Mouse (Mus musculus) myocyte (in vitro differentiated cells): ENCODE data around the gene Prr19. TPM values are rescaled to one million over a fixed set of nuclear protein-coding genes. Genes with fewer than 3 reads are reported as not detected.

Experiments
- H3K27me3 ChIP-seq: one replicate; pipeline ENCODE4 v1.6.1; 2011; ENCODE audit not compliant: control insufficient read depth, insufficient read depth, insufficient read length
- H3K36me3 ChIP-seq: one replicate; pipeline ENCODE4 v1.6.1; 2011; ENCODE audit not compliant: control insufficient read depth, insufficient read depth
- H3K4me2 ChIP-seq: one replicate; pipeline ENCODE4 v1.6.1; 2011; ENCODE audit warnings: low read depth, control low read depth
- H3K4me3 ChIP-seq: one replicate; pipeline ENCODE4 v1.5.1; 2011; ENCODE audit warnings: mild to moderate bottlenecking, control low read depth, moderate library complexity
- H3K79me2 ChIP-seq: one replicate; pipeline ENCODE4 v1.6.1; 2011; ENCODE audit not compliant: control insufficient read depth, insufficient read depth
- H3ac ChIP-seq: one replicate; pipeline ENCODE4 v1.6.1; 2011; ENCODE audit not compliant: control insufficient read depth, insufficient read length
- CEBPB ChIP-seq: IDR thresholded peaks from 2 replicates; pipeline ENCODE4 v1.6.1; 2011; ENCODE audit warnings: mild to moderate bottlenecking, moderate library complexity; ENCODE audit not compliant: poor library complexity, insufficient read depth, severe bottlenecking
- E2F4 ChIP-seq: IDR thresholded peaks from one replicate; pipeline ENCODE4 v1.6.1; 2011; ENCODE audit warnings: mild to moderate bottlenecking, control low read depth, moderate library complexity; ENCODE audit not compliant: insufficient read depth
- MAX ChIP-seq: IDR thresholded peaks from one replicate; pipeline ENCODE4 v1.6.1; 2011; ENCODE audit warnings: low read depth, mild to moderate bottlenecking, control low read depth
- MYOD1 ChIP-seq, 3 experiments: IDR thresholded peaks; one replicate each; pipeline ENCODE4 v1.6.1; 2011; ENCODE audit warnings: control low read depth in 2 of 3, low read depth in 2 of 3, mild to moderate bottlenecking in 2 of 3, moderate library complexity in 1 of 3; ENCODE audit not compliant: insufficient read length in 2 of 3, control insufficient read depth in 1 of 3
- MYOG ChIP-seq, 3 experiments: IDR thresholded peaks; one replicate each; pipeline ENCODE4 v1.6.1; 2011; ENCODE audit warnings: control low read depth in 2 of 3, low read depth in 2 of 3, mild to moderate bottlenecking in 2 of 3; ENCODE audit not compliant: insufficient read length in 2 of 3, control insufficient read depth in 1 of 3, insufficient read depth in 1 of 3
- POLR2A ChIP-seq: IDR thresholded peaks from one replicate; pipeline ENCODE4 v1.6.1; 2011; ENCODE audit warnings: low read depth, mild to moderate bottlenecking, control low read depth, moderate library complexity; ENCODE audit not compliant: insufficient read length
- POLR2AphosphoS2 ChIP-seq: IDR thresholded peaks from one replicate; pipeline ENCODE4 v1.6.1; 2011; ENCODE audit warnings: low read depth, control low read depth; ENCODE audit not compliant: insufficient read length
- REST ChIP-seq: IDR thresholded peaks from one replicate; pipeline ENCODE4 v1.6.1; 2011; ENCODE audit warnings: mild to moderate bottlenecking, control low read depth, moderate library complexity; ENCODE audit not compliant: insufficient read depth, insufficient read length
- SRF ChIP-seq: IDR thresholded peaks from one replicate; pipeline ENCODE4 v1.6.1; 2011; ENCODE audit warnings: low read depth; ENCODE audit not compliant: control insufficient read depth, insufficient read length
- TCF12 ChIP-seq: IDR thresholded peaks from one replicate; pipeline ENCODE4 v1.6.1; 2011; ENCODE audit warnings: mild to moderate bottlenecking, control low read depth; ENCODE audit not compliant: poor library complexity, insufficient read depth, severe bottlenecking
- TCF3 ChIP-seq: IDR thresholded peaks from one replicate; pipeline ENCODE4 v1.6.1; 2011; ENCODE audit warnings: low read depth, control low read depth; ENCODE audit not compliant: insufficient read length
- USF1 ChIP-seq: IDR thresholded peaks from one replicate; pipeline ENCODE4 v1.6.1; 2011; ENCODE audit warnings: low read depth, mild to moderate bottlenecking, control low read depth, moderate library complexity
- polyA plus RNA-seq: library from polyadenylated mRNA; unstranded; fragments of >200 nt; fragmentation: generic; extraction: Trizol; gene quantifications from one replicate; pipeline ENCODE4 v1.2.1, GENCODE M21; 2012; ENCODE audit warnings: missing spikeins

The Prr19 gene
- polyA plus RNA-seq, 1 experiment = not detected

DNA sequence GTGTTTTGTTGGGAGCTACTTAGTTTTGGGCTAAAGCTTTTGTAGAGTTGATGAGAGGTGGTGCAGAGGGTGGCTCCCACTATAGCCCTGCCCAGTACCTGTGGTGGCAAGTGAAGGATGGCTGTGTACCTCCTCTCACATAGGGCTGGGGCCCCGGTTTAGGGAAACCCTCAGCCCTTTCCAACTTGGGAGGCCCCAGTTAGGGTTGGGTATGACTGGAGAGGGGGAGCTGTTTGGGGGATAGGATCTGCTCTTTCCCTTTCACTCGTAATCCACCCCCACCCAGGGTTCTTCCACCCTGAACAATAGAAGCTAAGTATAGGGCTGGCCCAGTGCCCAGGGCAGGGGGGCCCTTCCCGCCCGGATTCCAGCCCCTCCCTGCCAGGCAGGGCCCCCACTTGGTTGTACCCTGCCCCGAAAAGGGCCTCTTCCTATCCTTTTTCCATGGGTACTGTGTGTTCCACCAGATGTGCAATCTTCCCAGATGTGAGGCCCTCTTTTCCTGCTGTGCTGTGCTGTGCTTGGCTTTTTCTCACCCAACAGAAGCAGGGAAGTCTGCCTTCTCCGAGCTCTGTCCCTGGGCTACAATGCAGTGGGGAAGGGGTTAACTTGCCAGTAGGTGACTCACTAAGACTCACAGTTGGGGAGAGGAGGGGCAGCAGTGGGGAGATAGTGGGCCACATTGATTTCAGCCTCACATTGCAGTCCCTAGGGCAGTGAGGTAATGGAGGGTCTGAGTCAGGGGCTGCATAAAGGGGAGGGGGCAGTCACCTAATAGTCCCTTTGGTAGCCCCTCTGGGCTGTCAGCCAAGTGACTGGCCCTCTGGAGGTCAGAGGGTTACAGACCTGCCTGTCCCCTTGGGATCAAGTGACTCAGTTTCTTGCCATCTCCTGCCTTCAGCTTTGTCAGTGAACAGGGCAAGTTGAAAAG is 21.1 kb upstream of the Prr19 start:
- peak overlapping the region; percentile 82 for H3K4me2 ChIP-seq
- peak overlapping the region; percentile 57 for H3ac ChIP-seq
- peak overlapping the region; percentile 37 for H3K4me3 ChIP-seq
- peaks cover 26% of the 10 kb centered on the region for H3K79me2 ChIP-seq
- TF ChIP-seq TCF3 = no peak
- TF ChIP-seq CEBPB = no peak
- TF ChIP-seq POLR2A = peak; percentile 29
- no peak for TF ChIP-seq E2F4
- no peak for TF ChIP-seq REST
- no peak for TF ChIP-seq SRF
- no peaks in the 10 kb centered on the region for H3K36me3 ChIP-seq
- no peaks in the 10 kb centered on the region for H3K27me3 ChIP-seq

DNA sequence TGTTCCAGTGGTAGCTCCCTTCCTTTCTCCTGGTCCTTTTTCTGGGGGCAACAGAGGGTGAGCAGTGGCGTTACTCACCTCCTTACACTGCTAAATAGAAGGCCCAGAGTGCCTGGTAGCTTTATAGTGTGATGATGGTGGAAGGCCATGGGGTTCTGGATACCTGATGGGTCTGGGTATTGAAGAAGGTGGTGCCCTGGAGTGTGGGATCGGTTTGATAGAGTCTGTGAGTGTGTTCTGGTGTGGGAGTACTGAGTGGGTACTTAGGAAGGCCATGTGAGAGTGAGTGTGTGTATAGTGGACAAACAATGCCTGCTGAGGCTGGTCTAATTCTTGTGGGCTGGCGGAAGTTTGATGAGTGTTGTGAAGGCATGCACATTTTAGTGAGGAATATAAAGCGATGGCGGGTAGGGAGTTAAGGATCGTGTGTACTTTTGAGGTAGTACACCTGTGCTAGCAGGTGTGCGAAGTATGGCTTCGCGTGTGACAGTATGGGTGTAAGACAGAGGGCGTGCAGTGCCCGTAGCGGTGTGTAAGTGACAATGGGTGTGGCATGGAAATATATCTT is 20.0 kb upstream of the Prr19 start:
- H3K36me3 ChIP-seq = peaks cover 4% of the 10 kb centered on the region
- TF ChIP-seq TCF3 = no peak
- no peak for TF ChIP-seq E2F4
- TF ChIP-seq USF1 = no peak
- no peak for TF ChIP-seq MAX
- TF ChIP-seq POLR2A = no peak
- TF ChIP-seq REST = no peak
- TF ChIP-seq MYOG (IDR thresholded peaks at IDR 0.05; ENCODE audit: control insufficient read depth in 1 of 3, insufficient read depth in 1 of 3, insufficient read length in 2 of 3, low read depth in 2 of 3) = no peak
- TF ChIP-seq SRF = no peak
- no peak for TF ChIP-seq POLR2AphosphoS2
- TF ChIP-seq TCF12 = no peak
- TF ChIP-seq CEBPB = no peak
- no peak for TF ChIP-seq MYOD1 (IDR thresholded peaks at IDR 0.05; ENCODE audit: control insufficient read depth in 1 of 3, insufficient read length in 2 of 3, low read depth in 2 of 3)

DNA sequence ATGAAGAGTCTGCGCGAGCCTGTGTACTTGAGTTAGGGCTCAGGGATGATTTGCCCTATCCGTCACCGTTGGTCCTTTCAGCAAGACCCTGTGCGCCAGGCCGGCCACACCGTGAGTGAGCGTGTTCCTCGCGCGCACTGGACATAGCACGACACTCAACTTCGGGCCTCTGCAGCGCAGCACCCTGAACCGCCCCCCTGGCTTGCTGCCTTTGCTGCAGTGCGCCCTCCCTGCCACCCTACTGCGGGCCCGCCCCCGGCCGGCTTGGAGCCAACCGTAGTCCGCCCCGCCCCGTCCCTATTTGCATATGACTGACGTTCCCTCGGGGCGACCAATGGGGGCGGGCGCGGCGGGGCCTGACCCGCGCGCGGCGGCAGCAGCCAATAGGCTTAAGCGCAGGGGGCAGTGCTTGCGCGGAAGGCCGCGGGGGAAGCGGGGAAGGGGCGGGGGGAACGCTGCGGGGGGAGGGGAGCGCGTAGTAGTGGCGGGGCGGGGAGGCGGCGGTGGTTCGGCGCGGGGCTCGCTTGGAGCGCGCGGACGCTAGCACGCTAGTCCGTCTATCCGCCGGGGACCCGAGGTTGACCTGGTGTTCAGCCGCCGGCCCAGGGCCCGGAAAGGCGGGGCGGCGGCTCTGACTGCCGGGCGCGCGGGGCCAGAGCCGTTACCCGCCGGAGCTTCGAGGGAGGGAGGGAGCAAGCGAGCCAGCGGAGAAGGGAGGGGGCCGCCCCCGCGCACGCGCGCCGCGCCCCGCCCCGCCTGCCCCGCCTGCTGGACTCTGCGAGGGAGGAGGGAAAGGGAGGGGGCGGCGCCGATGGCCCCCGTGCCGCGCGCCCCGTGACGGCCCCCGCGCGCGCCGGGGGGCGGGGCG is 19.2 kb upstream of the Prr19 start:
- no peaks in the 10 kb centered on the region for H3K27me3 ChIP-seq
- peaks cover 7% of the 10 kb centered on the region for H3K36me3 ChIP-seq
- TF ChIP-seq CEBPB = no peak
- peak in 1 of 3 experiments; percentile 22 for TF ChIP-seq MYOD1 (IDR thresholded peaks at IDR 0.05; ENCODE audit: control insufficient read depth in 1 of 3, insufficient read length in 2 of 3, low read depth in 2 of 3)
- no peak for TF ChIP-seq USF1
- TF ChIP-seq POLR2AphosphoS2 = peak; percentile 92
- peak; percentile 93 for TF ChIP-seq POLR2A
- no peak for TF ChIP-seq SRF
- no peak for TF ChIP-seq TCF3
- peak; percentile 24 for TF ChIP-seq REST
- no peak for TF ChIP-seq MYOG (IDR thresholded peaks at IDR 0.05; ENCODE audit: control insufficient read depth in 1 of 3, insufficient read depth in 1 of 3, insufficient read length in 2 of 3, low read depth in 2 of 3)
- no peak for TF ChIP-seq TCF12
- peaks cover 22% of the 10 kb centered on the region for H3K79me2 ChIP-seq
- H3ac ChIP-seq = peak overlapping the region; percentile 62
- peak overlapping the region; percentile 82 for H3K4me2 ChIP-seq
- peak overlapping the region; percentile 37 for H3K4me3 ChIP-seq

More for the DNA sequence above, 20.0 kb upstream of the Prr19 start:
- peak overlapping the region; percentile 37 for H3K4me3 ChIP-seq
- H3K79me2 ChIP-seq = peaks cover 26% of the 10 kb centered on the region
- peak overlapping the region; percentile 82 for H3K4me2 ChIP-seq
- peak overlapping the region; percentile 62 for H3ac ChIP-seq
- H3K27me3 ChIP-seq = no peaks in the 10 kb centered on the region

DNA sequence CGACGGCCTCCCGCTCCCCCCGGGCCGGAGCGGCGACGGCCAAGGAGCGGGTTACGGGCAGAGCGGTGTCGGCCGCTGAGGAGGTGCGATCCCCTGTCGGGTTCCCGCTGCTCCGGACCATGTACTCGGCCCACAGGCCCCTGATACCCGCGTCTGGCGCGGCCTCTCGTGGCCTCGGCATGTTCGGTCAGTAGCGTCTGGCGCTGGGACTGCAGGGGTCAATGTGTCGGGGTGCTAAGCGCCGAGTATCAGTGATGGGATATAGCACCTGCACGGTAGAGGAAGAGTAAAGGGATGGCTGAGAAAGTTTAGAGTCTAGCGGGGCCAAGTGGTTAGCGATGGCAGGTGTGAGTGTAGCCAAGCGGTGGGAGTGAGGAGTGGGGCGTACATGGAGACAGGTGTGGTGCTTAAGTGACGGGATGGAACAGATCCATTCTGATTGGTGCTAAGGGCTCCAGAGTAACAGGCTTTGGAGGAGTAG is 18.4 kb upstream of the Prr19 start:
- Histone ChIP-seq H3K27me3 (no peaks in the 10 kb centered on the region), H3K4me2 (peak overlapping the region; percentile 87), H3ac (peak overlapping the region; percentile 62), H3K79me2 (peaks cover 21% of the 10 kb centered on the region), H3K36me3 (peaks cover 7% of the 10 kb centered on the region), H3K4me3 (peak overlapping the region; percentile 37)
- TF ChIP-seq MYOD1 (IDR thresholded peaks at IDR 0.05; ENCODE audit: control insufficient read depth in 1 of 3, insufficient read length in 2 of 3, low read depth in 2 of 3) (no peak), POLR2AphosphoS2 (no peak), POLR2A (no peak), CEBPB (no peak), SRF (no peak)
